Mouse (Mus musculus): ENCODE results near the gene Dnajc22. TPM values are rescaled to one million over a fixed set of nuclear protein-coding genes. Genes with fewer than 3 reads are reported as not detected.

Gene Dnajc22
- total RNA-seq, 1 experiment from 2014 or later = 1.9 TPM

DNA sequence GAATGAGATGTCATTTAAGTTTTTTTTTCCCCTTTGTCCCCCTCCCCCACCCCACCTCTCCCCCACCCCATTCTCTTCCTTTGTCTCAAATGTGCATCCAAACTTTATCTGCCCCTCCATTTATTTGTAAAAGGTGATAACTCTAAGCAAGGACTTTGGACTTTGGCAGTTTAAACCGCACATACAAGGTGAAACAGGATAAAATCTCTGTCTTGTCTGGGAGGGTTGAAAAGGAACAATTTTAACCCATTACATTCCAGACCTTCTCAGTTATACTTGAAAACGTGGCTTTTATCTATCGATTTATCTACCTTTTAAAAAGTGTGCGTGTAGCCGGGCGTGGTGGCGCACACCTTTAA is 22.1 kb downstream of the Dnajc22 start:
- DNase-seq = no peak

DNA sequence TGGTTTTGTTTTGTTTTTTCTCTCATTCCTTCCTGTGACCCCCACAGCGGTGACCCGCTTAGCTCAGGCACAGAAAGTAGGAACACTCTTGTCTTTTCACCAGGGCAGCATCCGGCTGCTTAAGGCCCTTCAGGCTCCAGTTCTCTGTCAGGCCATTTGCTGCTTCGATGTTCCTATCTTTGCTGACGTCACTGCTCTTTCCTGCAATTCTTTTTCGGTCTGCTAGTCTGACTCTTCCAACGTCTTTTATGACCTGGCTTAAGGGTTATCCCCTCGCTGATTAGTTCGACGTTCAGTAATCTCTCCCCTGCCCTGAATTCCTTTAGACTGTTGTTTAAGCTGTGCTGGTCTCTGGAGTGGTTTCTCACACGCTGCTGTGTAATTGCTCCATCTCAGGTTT is 23.6 kb downstream of the Dnajc22 start:
- DNase-seq = no peak

DNA sequence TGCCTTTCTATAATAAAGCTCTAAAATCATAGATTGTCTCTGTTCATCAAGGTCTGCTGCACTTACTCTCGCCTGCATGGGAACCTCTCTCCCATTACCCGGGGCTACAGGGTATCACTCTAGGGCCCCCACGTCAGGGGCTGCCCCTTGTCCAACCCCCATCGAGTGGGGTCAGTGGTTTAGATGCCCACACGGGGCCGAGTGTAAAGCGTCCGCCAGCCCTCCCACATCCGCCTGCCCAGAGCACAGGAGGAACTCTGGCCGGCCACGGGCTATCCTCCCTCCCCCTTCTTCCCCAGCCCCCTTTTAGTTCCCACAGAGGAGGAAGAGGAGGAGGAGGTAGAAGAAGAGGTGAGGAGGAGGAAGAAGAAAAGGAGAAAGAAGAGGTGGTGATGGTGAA is 27.8 kb downstream of the Dnajc22 start:
- DNase-seq = no peak

DNA sequence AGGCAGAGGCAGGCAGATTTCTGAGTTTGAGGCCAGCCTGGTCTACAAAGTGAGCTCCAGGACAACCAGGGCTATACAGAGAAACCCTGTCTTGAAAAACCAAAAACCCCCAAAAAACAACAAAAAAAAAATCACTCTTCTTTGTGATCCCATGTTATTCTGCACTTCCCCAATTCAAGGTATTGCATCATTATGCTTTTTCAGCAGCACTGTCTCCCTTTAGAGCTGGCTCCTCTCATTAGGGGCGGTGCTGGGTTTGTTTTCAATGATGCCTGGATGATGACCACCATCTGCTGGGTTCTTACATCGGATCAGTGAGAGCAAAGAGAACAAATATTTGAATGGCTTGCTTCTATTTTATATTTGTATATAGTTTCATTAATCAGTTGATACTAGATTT is 29.7 kb downstream of the Dnajc22 start:
- no peak for DNase-seq

DNA sequence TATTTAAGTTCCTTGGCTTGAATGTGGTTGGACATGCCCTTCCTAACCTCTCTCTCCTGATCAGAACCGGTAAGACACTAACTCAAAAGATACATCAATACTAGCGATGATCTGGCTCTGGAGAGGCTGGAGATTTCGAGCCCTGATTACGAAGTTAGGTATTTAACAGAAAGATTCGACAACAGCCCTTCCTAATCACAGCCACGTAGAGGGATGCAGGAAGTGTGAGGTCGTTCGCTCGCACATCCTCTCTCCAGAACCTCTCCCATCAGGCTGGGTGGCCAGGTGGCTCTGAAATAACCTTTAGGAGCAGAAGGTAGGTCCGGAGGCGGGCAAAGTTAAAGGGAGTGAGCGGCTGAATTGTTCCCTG is 32.7 kb downstream of the Dnajc22 start, which contains the start of gene Spats2:
Spats2 (plus strand) TSS at position 206 of the 370 bp plus-strand sequence.
- DNase-seq = no peak

DNA sequence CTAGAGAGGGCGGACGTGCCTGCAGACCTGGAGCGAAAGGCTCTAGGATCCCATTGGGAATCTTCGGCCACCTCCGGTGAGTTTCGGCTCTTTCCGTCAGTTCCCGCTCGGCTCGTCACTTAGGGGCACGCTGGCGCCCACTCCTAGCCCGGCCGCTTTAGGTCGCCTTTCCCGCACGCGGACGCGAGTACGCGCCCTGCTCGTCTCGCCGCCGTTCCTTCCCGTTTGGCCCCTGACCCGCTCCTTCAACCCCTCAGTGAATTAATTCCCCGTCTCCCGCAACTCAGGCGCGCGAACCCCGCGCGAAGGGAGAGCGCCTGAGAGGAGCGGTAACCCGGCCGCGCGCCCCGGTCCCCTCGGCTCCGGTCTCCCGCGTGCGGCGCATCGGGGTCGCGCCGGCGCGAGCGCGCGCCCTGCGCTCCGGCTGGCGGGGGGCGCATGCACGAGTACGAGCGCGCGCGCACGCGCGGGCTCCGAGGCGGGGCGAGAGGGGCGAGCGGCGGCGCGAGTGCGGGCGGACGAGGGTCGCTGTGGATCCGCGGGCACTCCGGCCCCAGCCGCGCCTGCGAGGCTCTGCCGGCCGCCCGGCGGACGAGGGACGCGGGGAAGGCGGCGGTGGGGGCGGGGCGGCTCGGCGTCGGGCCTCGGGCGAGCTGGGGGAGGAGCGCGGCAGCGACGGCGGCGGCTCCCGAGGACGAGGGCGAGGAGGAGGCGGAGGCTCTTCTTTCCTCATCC is 33.3 kb downstream of the Dnajc22 start:
- DNase-seq = peak; percentile 92

DNA sequence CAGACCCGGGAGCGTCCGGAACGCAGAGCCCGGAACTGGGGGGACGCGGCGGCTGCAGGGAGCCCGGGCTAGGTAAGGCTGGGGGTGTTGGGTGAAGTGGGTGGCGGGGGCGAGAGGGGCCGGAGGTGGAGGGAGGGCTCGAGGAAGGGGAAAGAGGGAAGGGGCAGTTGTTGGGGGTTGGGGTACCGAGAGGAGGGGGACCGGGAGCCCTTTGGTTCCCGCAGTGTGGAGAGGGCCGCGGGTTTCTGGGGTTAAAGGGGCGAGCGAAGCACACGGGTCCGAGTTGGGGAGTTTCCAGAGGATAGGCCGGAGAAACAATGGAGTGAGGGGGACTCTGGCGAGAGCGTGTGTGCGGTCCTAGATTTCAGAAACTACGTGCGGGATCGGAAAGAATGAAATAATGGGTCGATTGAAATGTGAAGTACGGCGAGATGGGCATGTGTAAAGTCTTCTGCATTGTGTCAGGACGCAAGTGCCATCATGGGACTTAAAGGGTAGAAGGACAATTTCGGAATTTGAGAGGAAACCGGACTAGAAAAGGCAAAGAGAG is 33.9 kb downstream of the Dnajc22 start:
- no peak for DNase-seq

DNA sequence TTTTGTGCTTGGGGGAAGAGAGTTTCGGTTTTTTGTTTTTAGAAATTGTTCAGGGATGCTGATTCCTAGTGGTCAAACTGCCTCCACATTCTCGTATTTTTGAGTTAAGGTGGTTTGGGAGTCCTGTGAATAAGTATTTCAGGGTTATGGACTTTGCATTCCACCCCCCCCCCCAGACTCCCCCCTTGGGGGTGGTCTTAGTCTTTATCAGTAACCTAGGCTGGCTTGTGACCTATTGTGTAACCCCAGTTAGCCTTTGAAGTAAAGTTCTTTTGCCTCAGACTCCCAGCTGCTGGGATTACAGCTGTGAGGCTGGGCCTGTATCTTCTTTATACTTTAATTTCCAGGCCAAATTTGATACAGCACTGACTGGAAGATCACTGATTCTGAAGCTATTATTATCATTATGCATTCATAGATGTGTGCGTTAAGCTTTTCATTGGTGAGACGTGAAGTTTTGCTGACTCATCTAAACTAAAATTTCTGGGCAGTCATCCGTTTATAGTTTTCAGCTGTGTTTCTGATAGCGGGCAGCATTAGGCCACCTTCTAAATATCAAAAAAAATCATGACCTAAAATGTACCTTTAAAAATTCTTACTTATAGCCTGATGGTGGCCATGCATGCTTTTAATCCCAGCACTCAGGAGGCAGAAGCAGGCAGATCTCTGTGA is 35.0 kb downstream of the Dnajc22 start:
- no peak for DNase-seq

DNA sequence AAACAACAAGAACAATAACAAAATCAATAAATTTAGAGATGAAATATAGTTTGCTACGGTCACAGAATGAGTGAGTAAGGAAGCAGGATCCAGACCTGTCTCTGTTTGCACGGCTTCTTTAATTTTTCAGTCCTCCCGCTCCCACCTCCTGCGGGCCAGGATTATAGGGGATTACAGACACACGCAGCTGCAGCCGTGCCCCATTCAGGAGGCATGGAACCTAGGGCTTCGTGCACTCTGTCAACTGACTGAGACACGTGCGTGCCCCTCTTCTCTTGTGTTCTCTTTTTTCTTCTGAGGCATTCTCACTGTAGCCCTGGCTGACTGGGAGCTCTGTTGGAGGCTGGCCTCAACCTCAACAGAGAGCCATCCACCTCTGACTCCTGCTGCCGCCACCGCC is 36.5 kb downstream of the Dnajc22 start:
- DNase-seq = no peak

DNA sequence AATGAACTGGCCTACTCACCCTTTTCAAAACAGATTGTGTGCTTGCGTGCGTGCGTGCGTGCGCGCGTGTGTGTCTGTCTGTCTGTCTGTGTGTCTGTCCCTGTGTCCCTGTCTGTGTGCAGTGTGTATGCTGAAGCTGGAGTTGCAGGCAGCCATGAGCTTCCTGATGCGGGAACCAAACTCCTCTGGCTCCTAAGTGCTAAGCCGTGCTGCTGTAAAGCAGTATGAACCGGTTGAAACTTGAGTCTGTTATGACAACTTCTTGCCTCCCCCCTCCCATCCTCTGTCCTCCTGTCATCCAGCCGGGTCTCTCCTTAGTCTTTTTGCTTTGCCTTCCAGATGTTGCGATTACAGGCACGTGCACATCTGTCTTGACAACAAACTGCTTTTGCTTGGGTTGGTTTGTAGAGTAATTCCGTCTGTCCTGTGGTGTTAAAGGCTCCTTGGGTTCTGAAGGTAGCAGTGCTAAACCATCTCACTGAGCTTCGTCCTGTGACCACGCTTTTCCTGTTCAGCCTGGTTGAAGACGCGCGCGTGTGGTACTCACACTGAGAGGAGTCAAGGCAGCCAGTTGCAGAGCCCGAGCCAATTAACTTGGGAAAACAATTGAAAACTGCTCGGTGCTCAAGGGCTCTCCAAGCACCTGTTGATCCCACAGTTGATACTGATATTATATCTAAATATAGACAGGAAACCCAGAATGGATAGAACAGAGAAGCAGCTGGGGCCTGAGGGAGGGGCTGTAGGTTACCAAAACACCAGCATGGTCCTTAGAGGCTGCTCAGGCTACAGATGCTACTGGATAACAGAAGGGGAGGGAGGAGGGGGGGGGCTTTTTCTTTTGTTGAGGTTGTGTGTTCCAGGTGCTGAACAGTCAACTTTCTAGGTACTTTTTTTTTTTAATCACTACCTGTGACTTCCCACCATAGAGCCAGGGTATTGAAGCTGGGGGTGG is 37.3 kb downstream of the Dnajc22 start:
- DNase-seq = no peak

DNA sequence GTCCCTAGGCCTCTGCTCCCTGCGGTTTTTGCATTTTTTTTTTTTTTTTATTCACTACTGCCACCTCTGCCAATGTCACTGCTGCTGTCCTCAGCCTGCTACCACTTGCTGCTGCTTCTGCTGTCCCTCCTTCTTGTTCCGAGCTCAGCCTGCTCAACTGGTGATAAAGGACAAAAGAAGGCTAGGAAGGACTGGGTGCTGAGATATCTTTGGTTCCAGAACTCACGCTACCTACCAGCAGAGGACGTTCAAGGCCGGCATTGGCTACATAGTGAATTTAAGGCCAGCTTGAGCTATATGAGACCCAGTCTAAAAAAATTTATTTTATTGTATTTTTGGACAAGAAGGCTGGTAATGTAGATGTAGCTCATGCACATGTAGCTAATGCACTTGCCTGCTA is 45.4 kb downstream of the Dnajc22 start:
- no peak for DNase-seq

DNA sequence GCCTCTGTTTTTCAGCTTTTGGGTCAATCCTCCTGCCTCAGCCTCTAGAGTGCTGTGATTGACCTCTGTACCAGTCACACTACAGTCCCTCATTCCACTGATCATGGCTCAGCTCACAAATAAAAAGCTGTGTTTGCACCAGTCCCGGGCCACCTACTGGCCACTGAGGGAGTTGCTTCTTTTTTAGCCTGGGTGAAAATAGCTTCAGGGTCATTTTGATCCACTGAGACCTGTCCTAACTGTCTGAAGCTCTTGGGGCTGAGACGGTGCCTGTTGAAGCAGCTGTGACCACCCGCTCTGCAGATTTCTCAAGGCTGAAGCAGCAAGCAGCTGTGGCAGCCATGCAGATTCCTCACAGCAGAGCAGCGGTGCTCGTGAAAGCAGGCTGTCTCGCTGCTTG is 46.7 kb downstream of the Dnajc22 start:
- DNase-seq = peak; percentile 55

DNA sequence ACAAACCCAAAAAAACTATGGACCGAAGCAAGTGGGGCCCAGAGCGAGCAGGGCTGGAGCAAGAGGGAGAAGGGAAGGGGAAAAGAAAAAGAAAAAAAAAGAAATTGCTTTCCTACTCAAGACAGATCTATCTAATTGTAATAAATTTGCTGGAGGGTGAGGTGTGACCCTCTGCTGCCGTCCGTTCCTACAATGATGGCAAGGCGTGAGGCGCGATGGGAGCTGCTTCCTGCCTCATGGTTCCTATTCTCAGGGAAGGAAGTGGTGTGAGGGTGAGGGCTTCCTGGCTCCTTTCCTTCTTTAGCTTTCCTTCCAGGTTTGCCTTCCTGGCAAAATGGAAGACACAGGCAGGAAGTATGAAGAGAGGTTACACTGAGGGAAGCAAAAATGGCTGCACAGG is 57.5 kb downstream of the Dnajc22 start:
- no peak for DNase-seq

DNA sequence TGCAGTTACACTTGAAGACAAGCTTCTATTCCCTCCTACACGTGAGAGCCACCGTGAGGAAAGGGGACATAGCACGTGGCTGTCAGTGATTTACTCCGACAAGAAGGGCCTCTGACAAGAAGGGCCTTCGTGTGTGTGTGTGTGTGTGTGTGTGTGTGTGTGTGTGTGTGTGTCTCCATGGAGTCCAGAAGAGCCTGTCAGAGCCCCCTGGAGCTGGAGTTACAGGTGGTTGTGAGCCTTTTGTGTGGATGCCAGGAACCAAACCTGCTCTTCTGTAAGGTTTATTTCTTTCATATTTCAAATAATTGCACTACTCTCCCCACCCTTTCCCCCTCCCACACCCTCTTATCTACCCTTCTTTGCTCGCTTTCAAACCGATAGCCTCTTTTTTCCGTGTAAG is 58.4 kb downstream of the Dnajc22 start:
- no peak for DNase-seq

DNA sequence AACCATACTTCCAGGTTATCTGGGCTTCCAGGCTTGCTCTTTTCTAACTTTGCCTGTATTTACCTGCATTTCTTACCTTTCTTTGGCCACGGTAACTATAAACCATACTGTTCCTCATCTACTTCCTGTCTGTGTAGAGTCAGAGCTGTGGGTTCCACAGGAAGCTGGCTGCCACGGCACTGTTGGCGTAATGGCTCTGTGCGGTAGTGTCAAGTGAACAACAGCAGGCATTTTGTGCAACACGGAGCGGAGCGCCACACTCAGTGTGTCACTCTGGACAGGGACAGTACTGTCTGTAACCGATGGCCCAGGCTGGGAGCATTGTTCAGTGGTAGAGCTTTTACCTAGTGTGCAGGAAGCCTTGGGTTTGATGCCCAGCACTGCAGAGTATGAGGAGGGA is 60.5 kb downstream of the Dnajc22 start:
- DNase-seq = no peak

Small RNA genes lying within 50 kb of the gene (microRNA-seq; reads per million reads assigned to microRNA genes)
- gene Mir6960 = 0.34 to 1.8 reads per million in 2 experiments

Other genes with a start within 250 kb of the Dnajc22 start
- gene Kmt2d, start 222.0 kb upstream of the Dnajc22 start, total RNA-seq (2021) = 63.0 and 83.0 TPM in 2 replicates
- 3.7 and 4.4 TPM in 2 replicates for gene Rhebl1, start 198.6 kb upstream of the Dnajc22 start, total RNA-seq (2021)
- 1.1 and 2.4 TPM in 2 replicates for gene Dhh, start 194.6 kb upstream of the Dnajc22 start, total RNA-seq (2021)
- 25.2 and 30.5 TPM in 2 replicates for gene Lmbr1l, start 174.9 kb upstream of the Dnajc22 start, total RNA-seq (2021)
- gene Tuba1b, start 158.6 kb upstream of the Dnajc22 start, total RNA-seq (2021) = 285 and 323 TPM in 2 replicates
- not detected in 2 replicates for gene Gm49450, start 139.6 kb upstream of the Dnajc22 start, total RNA-seq (2021)
- 81.5 and 90.9 TPM in 2 replicates for gene Tuba1a, start 139.5 kb upstream of the Dnajc22 start, total RNA-seq (2021)
- 286 and 303 TPM in 2 replicates for gene Tuba1c, start 63.3 kb upstream of the Dnajc22 start, total RNA-seq (2021)
- 0.52 and 2.2 TPM in 2 replicates for gene Prph, start 38.0 kb upstream of the Dnajc22 start, total RNA-seq (2021)
- 4.3 and 5.6 TPM in 2 replicates for gene Troap, start 18.6 kb upstream of the Dnajc22 start, total RNA-seq (2021)
- gene C1ql4, start 5.4 kb upstream of the Dnajc22 start, total RNA-seq (2021) = not detected in 2 replicates
- 18.7 and 19.6 TPM in 2 replicates for gene Spats2, start 32.7 kb downstream of the Dnajc22 start, total RNA-seq (2021)
- 0.67 and 1.2 TPM in 2 replicates for gene Kcnh3, start 131.7 kb downstream of the Dnajc22 start, total RNA-seq (2021)
- gene Mcrs1, start 158.8 kb downstream of the Dnajc22 start, total RNA-seq (2021) = 32.5 and 54.6 TPM in 2 replicates
- gene Prpf40b, start 201.9 kb downstream of the Dnajc22 start, total RNA-seq (2021) = 55.2 and 59.6 TPM in 2 replicates
- 2.4 and 4.8 TPM in 2 replicates for gene Fam186b, start 202.7 kb downstream of the Dnajc22 start, total RNA-seq (2021)

Data from adrenal gland, postnatal 25 days (tissue).